Mouse (Mus musculus) midbrain, embryonic 11.5 days (tissue): ENCODE data around the gene Fkbp1b. TPM values are rescaled to one million over a fixed set of nuclear protein-coding genes. Genes with fewer than 3 reads are reported as not detected.
"Not testable (repeated sequence)": the region's sequence is repeated elsewhere in the genome, so short reads cannot be mapped to it uniquely, and the experiment has no call there.

Experiments
- ATAC-seq: fragments of 200-750 bp; cut with Nextera tagmentation; 2 replicates; pipeline ENCODE4 v1.8.0; 2017; ENCODE audit warnings: moderate TSS enrichment, moderate library complexity; ENCODE audit not compliant: low FRiP score
- DNase-seq: peaks from one replicate; pipeline ENCODE4 v3.0.0; 2015; ENCODE audit warnings: low spot score; ENCODE audit errors: missing footprints
- H3K27ac ChIP-seq: fragments of 300-500 bp; sonication (generic); 2 replicates; pipeline ENCODE4 v1.5.1; 2014; ENCODE audit warnings: low read depth, low read length
- H3K27me3 ChIP-seq: fragments of 300-500 bp; sonication (generic); 2 replicates; pipeline ENCODE4 v1.6.1; 2014; ENCODE audit warnings: mild to moderate bottlenecking, low read length, moderate library complexity, mixed read lengths; ENCODE audit not compliant: control insufficient read depth, insufficient read depth
- H3K36me3 ChIP-seq: fragments of 300-500 bp; sonication (generic); 2 replicates; pipeline ENCODE4 v1.6.1; 2014; ENCODE audit warnings: mild to moderate bottlenecking, low read length, moderate library complexity, mixed read lengths; ENCODE audit not compliant: control insufficient read depth, insufficient read depth
- H3K4me1 ChIP-seq: fragments of 300-500 bp; sonication (generic); 2 replicates; pipeline ENCODE4 v1.6.1; 2014; ENCODE audit warnings: low read length; ENCODE audit not compliant: control insufficient read depth, insufficient read depth
- H3K4me2 ChIP-seq: fragments of 300-500 bp; sonication (generic); 2 replicates; pipeline ENCODE4 v1.6.1; 2014; ENCODE audit warnings: mild to moderate bottlenecking, moderate library complexity
- H3K4me3 ChIP-seq: fragments of 300-500 bp; sonication (generic); 2 replicates; pipeline ENCODE4 v1.5.1; 2014; ENCODE audit warnings: low read depth, low read length
- H3K9ac ChIP-seq: fragments of 300-500 bp; sonication (generic); 2 replicates; pipeline ENCODE4 v1.6.1; 2014; ENCODE audit warnings: low read length
- H3K9me3 ChIP-seq: fragments of 300-500 bp; sonication (generic); 2 replicates; pipeline ENCODE4 v1.6.1; 2016; ENCODE audit warnings: low read length; ENCODE audit not compliant: control insufficient read depth
- WGBS: fragments of 180-500 bp; shearing (Covaris S2); extraction: QIAGEN DNeasy Blood & Tissue Kit; methylation state at CpG from one replicate; pipeline ENCODE4 v1.1.7; 2014; 5-methylcytosine and 5-hydroxymethylcytosine counted together
- polyA plus RNA-seq: library from polyadenylated mRNA; unstranded; fragments of >200 nt; fragmentation: Nextera tagmentation; extraction: Ambion mirVana; gene quantifications from 2 replicates; pipeline ENCODE4 v1.2.1, GENCODE M21; 2014

The Fkbp1b gene
- polyA plus RNA-seq, 1 experiment from 2014 or later: 9.0 TPM

DNA sequence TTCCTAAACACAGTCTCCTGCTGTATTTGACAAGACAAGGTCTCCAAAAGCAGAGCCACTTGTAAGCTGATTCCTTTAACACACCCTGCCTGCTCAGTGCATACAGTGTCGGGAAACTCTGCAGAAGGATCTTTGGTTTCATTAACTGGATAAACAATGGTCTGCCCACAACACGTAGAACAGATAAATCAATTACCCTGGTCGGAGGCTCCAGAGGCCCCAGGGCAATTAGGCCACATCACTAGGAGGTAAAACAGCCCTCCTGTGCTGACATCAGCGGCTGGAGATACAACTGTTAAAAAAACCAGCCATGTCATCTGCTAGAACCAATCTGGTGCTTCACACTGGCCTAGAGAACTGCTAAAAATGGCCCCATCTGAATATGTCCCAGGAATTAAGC is 4.4 kb downstream of the Fkbp1b start:
- no peak for DNase-seq
- 74% methylated on average over 4 of the region's 4 CpGs for WGBS
- Histone ChIP-seq H3K27me3 (peaks cover 11% of the 10 kb centered on the region), H3K4me1 (peaks cover 5% of the 10 kb centered on the region), H3K36me3 (no peaks in the 10 kb centered on the region), H3K27ac (no peak overlapping the region), H3K4me2 (no peak overlapping the region), H3K4me3 (no peak overlapping the region), H3K9me3 (no peaks in the 10 kb centered on the region), H3K9ac (no peak overlapping the region)
- no peak for ATAC-seq

DNA sequence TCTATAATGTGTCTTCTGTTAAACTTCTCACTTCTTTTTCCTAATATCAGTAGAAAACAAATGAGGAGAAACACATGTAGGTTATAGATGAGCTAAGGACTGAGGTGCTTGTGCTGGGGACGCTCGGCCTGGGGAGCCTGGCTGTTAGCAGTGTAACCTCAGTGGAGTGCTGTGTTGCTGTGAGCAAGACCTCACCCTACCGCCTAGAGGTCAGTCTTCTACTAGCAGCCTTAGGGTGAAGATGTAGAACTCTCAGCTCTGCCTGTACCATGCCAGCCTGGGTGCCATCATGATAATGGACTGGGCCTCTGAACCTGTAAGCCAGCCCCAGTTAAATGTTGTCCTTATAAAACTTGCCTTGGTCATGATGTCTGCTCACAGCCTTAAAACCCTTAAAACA is 14.1 kb downstream of the Fkbp1b start:
- no peak overlapping the region for H3K4me2 ChIP-seq
- H3K27me3 ChIP-seq: no peaks in the 10 kb centered on the region
- no peaks in the 10 kb centered on the region for H3K9me3 ChIP-seq
- no peak overlapping the region for H3K27ac ChIP-seq
- H3K9ac ChIP-seq: no peak overlapping the region
- peaks cover 5% of the 10 kb centered on the region; the same call in 1 of the 2 replicates for H3K36me3 ChIP-seq
- ATAC-seq (no peak), DNase-seq (no peak)
- 80% methylated on average over 3 of the region's 3 CpGs for WGBS
- H3K4me1 ChIP-seq: no peaks in the 10 kb centered on the region
- H3K4me3 ChIP-seq: no peak overlapping the region

DNA sequence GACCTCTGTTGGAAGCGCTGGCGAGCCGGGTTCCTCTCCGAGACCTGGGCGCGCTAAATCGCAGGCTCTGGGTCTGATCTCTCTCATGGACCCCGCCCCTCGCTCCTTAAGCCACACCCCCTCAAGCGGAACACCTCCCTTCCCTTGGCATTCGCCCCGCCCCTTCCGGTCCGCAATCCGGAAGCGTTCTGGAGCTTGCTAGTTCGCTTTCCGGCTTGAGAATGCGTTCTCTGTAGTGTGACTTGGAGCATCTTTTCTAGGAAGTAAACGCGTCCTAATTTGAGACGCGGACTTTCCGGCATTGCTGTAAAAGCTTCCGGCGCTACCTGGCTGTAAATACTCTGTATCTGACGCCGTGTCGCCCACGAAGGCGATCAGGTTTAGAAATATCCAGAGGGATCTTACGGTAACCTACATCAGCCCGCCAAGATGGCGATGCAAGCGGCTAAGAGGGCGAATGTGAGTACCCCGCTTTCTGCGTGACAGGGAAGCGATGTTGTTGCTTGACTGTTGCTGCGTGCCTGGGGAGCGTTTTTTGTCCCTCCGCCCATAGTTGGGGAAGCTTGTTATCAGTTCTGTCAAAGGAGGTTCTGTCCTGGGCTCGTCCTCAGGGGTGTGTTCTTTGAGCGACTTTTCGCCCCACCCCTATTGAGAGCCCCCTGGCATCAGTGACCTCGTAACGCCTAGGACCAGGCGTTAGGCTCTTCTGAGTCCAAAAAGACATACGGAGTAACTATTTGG is 23.9 kb downstream of the Fkbp1b start, which contains the start of gene Sf3b6:
TSS of gene Sf3b6 (plus strand) at position 184 of the 741 bp plus-strand sequence.
- Histone ChIP-seq H3K36me3 (peaks cover 2% of the 10 kb centered on the region; the same call in 1 of the 2 replicates), H3K9me3 (no peaks in the 10 kb centered on the region), H3K4me3 (peak within 1 kb of the TSS; percentile 87), H3K27me3 (no peaks in the 10 kb centered on the region), H3K27ac (peak within 1 kb of the TSS; percentile 57; the same call in 1 of the 2 replicates), H3K4me2 (peak within 1 kb of the TSS; percentile 93), H3K4me1 (peaks cover 14% of the 10 kb centered on the region), H3K9ac (peak within 1 kb of the TSS; percentile 72)
- under 1% methylated on average over 49 of the region's 49 CpGs for WGBS
- DNase-seq (peak; percentile 100), ATAC-seq (peak; percentile 99)

DNA sequence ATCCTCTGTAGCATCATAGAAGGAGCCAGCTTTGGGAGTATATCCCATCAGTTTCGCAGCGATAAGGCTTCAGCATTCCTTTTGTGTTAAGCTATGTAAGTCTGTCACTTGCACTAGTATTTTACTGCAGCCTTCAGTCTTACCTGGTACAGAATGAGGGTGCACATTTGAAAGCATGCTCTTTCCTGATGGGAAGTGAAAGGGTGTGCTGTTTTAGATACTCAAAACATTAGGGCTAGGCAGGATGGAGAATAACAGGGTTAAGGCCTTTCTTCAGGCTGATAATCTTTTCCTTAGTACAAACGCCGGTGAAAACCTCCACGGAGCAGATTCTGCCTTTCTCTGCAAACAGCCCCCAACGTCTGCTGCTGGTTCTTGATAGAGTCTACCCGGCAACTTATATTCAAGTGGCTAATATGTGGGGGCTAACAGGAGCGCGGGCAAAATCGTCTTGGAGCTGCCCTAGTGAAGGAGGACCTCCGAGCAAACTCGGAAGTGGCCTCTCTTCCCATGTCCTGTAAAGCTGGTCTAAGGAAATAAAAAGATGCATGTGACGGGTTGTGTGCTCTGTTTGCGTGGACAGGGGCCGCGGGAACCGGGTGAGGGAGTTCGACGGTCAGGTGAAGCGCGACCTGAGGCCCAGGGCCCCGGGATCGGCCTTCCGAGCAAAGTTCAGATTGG is 24.6 kb downstream of the Fkbp1b start:
- WGBS: 10% methylated on average over 24 of the region's 24 CpGs
- DNase-seq (no peak), ATAC-seq (peak; percentile 79; the same call in 1 of the 2 replicates)
- peaks cover 14% of the 10 kb centered on the region for H3K4me1 ChIP-seq
- peak overlapping the region; percentile 57; the same call in 1 of the 2 replicates for H3K27ac ChIP-seq
- peak overlapping the region; percentile 66 for H3K9ac ChIP-seq
- H3K4me3 ChIP-seq: peak overlapping the region; percentile 87
- no peaks in the 10 kb centered on the region for H3K27me3 ChIP-seq
- H3K4me2 ChIP-seq: peak overlapping the region; percentile 74
- H3K36me3 ChIP-seq: peaks cover 2% of the 10 kb centered on the region; the same call in 1 of the 2 replicates
- no peaks in the 10 kb centered on the region for H3K9me3 ChIP-seq

DNA sequence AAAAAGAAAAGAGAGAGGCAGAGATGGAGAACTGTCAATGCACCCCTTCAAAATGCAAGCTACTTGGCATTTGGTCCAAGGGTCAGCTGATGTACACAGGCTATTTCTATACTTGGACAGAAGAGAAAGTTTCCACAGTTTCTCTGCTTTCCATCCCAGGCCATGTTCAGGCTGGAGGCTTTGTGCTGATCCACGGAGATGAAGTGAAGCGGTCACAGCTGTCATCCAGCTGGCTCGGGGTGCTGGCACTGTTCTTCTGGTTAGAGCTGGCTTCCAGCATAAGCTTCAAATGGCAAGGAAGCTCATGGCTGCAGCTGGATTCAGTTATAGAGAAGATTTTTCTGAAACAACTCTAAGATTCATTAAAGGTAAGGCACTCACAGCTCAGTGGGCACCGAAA is 27.8 kb downstream of the Fkbp1b start:
- Histone ChIP-seq H3K9me3 (no peaks in the 10 kb centered on the region), H3K36me3 (no peaks in the 10 kb centered on the region), H3K4me3 (no peak overlapping the region), H3K4me1 (peaks cover 13% of the 10 kb centered on the region), H3K27me3 (no peaks in the 10 kb centered on the region), H3K9ac (no peak overlapping the region), H3K4me2 (no peak overlapping the region), H3K27ac (no peak overlapping the region)
- no peak for DNase-seq
- ATAC-seq: no peak
- WGBS: 93% methylated on average over 4 of the region's 4 CpGs

DNA sequence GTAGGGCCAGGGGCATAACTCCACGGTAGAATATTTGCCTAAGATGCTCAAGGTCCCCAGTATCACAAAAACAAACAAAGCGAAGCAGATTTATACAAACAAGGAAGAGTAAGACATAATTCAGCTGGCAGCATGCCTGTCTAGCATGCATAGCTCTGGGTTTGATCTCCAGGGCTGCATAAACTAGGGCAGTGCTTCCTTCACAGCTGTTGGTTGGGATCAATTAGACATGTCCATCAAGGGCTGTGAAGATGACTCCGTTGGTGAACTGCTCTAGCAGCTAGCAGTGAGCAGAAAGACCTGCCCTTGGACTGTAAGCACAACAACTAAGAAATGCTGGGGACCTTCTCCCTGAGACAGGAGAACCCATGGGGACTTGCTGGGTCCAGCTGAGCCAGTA is 29.7 kb downstream of the Fkbp1b start:
- no peak overlapping the region for H3K9ac ChIP-seq
- no peak overlapping the region for H3K4me2 ChIP-seq
- no peak overlapping the region for H3K27ac ChIP-seq
- H3K4me3 ChIP-seq: no peak overlapping the region
- H3K4me1 ChIP-seq: peaks cover 3% of the 10 kb centered on the region
- H3K36me3 ChIP-seq: no peaks in the 10 kb centered on the region
- no peaks in the 10 kb centered on the region for H3K27me3 ChIP-seq
- DNase-seq: no peak
- 75% methylated on average over 3 of the region's 3 CpGs for WGBS
- no peaks in the 10 kb centered on the region for H3K9me3 ChIP-seq
- no peak for ATAC-seq

DNA sequence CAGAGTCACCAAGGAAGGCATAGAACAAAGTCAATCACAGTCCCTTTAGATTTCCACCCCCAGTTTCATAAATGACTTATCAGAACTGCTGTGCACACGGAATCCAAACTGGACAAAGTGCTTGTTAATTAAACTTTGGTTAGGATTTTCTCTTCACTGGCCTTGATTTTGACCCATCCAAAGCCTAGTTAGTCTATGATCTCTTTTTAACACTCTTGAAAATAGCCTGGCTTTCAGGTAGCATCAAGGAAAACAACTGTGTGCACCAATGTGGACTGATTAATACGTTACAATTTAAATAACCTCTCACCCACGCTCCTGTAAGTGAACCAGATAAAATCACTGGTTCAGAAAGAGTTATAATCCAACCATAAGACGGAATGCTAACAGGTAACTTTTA is 30.4 kb downstream of the Fkbp1b start:
- no peak overlapping the region for H3K9ac ChIP-seq
- 83% methylated on average over 4 of the region's 4 CpGs for WGBS
- DNase-seq (no peak), ATAC-seq (no peak)
- H3K4me2 ChIP-seq: no peak overlapping the region
- no peak overlapping the region for H3K27ac ChIP-seq
- H3K27me3 ChIP-seq: no peaks in the 10 kb centered on the region
- no peaks in the 10 kb centered on the region for H3K9me3 ChIP-seq
- H3K4me1 ChIP-seq: no peaks in the 10 kb centered on the region
- no peak overlapping the region for H3K4me3 ChIP-seq
- H3K36me3 ChIP-seq: no peaks in the 10 kb centered on the region

DNA sequence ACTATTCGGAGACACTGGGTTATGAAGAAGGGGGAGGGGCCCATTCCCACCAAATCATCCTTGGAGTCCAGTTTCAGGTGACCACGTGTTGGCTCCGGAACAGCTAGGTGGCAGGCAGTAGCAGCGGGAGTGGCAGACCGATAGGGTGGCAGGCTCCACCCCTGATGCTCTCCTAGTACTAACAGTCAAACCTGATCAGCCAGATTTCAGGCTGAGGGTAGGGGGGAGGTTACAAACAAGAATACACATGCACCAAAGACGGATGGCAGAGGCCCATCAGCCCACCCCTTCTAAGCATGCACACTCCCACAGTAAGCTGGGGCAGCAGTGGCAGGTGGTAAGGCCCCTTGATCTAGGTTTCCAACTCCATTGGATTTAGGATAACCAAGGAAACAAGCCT is 43.9 kb downstream of the Fkbp1b start:
- H3K9ac ChIP-seq, H3K36me3 ChIP-seq, H3K4me2 ChIP-seq, H3K4me1 ChIP-seq, H3K27me3 ChIP-seq, DNase-seq, ATAC-seq, H3K9me3 ChIP-seq, H3K4me3 ChIP-seq, H3K27ac ChIP-seq: not testable (repeated sequence)
- WGBS: 82% methylated on average over 6 of the region's 6 CpGs

DNA sequence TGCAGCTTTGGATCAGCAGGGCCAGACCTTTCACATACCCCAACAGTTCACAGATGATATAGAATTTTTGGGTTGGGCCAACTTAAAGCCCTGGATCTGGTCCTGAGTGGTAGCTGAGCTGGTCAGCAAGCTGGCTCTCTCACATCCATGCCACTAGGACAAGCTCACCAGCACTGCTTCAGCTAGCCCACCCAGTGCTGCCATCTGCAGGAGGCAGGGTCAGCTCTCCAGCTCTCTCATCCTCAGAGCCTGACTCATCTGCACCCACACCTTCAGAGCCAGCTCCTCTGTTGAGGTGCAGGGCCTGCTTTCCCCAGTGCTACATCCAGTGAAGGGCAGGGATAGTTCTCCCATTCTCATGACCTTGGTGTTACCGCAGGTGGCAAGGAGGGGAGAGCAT is 47.7 kb downstream of the Fkbp1b start:
- H3K9me3 ChIP-seq: no peaks in the 10 kb centered on the region
- no peak overlapping the region for H3K27ac ChIP-seq
- no peak overlapping the region for H3K4me2 ChIP-seq
- ATAC-seq (no peak), DNase-seq (no peak)
- H3K4me3 ChIP-seq: no peak overlapping the region
- H3K27me3 ChIP-seq: no peaks in the 10 kb centered on the region
- 73% methylated on average over 1 of the region's 1 CpGs for WGBS
- no peak overlapping the region for H3K9ac ChIP-seq
- no peaks in the 10 kb centered on the region for H3K36me3 ChIP-seq
- no peaks in the 10 kb centered on the region for H3K4me1 ChIP-seq
